Mouse (Mus musculus) embryonic facial prominence, embryonic 14.5 days (tissue): ENCODE data around the gene Bad. TPM values are rescaled to one million over a fixed set of nuclear protein-coding genes. Genes with fewer than 3 reads are reported as not detected.

ENCODE experiments used
- ATAC-seq: fragments of 200-750 bp; cut with Nextera tagmentation; 2 replicates; pipeline ENCODE4 v1.8.0; 2017; ENCODE audit warnings: low read depth, moderate number of reproducible peaks, moderate TSS enrichment
- DNase-seq: peaks from one replicate; pipeline ENCODE4 v3.0.0-alpha.2; 2015; ENCODE audit warnings: low spot score
- H3K27ac ChIP-seq: fragments of 300-500 bp; sonication (generic); replicated peaks from 2 replicates; pipeline ENCODE4 v1.5.1; 2014; ENCODE audit warnings: low read depth, mild to moderate bottlenecking, low read length, moderate library complexity
- H3K27me3 ChIP-seq: fragments of 300-500 bp; sonication (generic); replicated peaks from 2 replicates; pipeline ENCODE4 v1.6.1; 2014; ENCODE audit warnings: low read length; ENCODE audit not compliant: control insufficient read depth, insufficient read depth
- H3K36me3 ChIP-seq: fragments of 300-500 bp; sonication (generic); 2 replicates; pipeline ENCODE4 v1.6.1; 2014; ENCODE audit warnings: low read length, mixed read lengths; ENCODE audit not compliant: control insufficient read depth, insufficient read depth
- H3K4me1 ChIP-seq: fragments of 300-500 bp; sonication (generic); 2 replicates; pipeline ENCODE4 v1.6.1; 2014; ENCODE audit warnings: antibody characterized with exemption, low read length; ENCODE audit not compliant: control insufficient read depth, insufficient read depth
- H3K4me2 ChIP-seq: fragments of 300-500 bp; sonication (generic); 2 replicates; pipeline ENCODE4 v1.6.1; 2014; ENCODE audit warnings: low read depth, mild to moderate bottlenecking, low read length, moderate library complexity, mixed read lengths
- H3K4me3 ChIP-seq: fragments of 300-500 bp; sonication (generic); 2 replicates; pipeline ENCODE4 v1.5.1; 2014; ENCODE audit warnings: low read depth, mild to moderate bottlenecking, low read length
- H3K9ac ChIP-seq: fragments of 300-500 bp; sonication (generic); 2 replicates; pipeline ENCODE4 v1.6.1; 2014; ENCODE audit warnings: low read depth, mild to moderate bottlenecking, low read length, moderate library complexity, mixed read lengths
- H3K9me3 ChIP-seq: fragments of 300-500 bp; sonication (generic); 2 replicates; pipeline ENCODE4 v1.6.1; 2016; ENCODE audit warnings: low read length; ENCODE audit not compliant: control insufficient read depth
- WGBS: fragments of 180-500 bp; shearing (Covaris S2); extraction: QIAGEN DNeasy Blood & Tissue Kit; methylation state at CpG from one replicate; pipeline ENCODE4 v1.1.7; 2014; 5-methylcytosine and 5-hydroxymethylcytosine counted together
- polyA plus RNA-seq: library from polyadenylated mRNA; unstranded; fragments of >200 nt; fragmentation: Nextera tagmentation; extraction: Ambion mirVana; gene quantifications from 2 replicates; pipeline ENCODE4 v1.2.1, GENCODE M21; 2014

Bad gene
- polyA plus RNA-seq, 1 experiment from 2014 or later = 70.7 TPM

DNA sequence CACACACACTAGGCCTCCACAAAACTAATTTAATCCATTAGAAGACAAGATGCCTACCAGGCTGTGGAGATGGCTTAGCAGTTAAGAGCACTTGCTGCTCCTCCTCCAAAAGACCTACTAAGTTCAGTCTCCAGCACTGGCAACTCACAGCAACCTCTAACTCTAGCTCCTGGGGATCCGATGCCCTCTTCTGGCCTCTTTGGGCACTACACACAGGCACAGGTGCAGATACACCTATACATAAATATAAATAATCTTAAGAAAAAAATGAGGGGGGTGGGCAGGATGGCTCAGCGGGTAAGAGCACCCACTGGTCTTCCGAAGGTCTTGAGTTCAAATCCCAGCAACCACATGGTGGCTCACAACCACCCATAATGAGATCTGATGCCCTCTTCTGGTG is 5.4 kb upstream of the Bad start:
- H3K27ac ChIP-seq = no peak overlapping the region

DNA sequence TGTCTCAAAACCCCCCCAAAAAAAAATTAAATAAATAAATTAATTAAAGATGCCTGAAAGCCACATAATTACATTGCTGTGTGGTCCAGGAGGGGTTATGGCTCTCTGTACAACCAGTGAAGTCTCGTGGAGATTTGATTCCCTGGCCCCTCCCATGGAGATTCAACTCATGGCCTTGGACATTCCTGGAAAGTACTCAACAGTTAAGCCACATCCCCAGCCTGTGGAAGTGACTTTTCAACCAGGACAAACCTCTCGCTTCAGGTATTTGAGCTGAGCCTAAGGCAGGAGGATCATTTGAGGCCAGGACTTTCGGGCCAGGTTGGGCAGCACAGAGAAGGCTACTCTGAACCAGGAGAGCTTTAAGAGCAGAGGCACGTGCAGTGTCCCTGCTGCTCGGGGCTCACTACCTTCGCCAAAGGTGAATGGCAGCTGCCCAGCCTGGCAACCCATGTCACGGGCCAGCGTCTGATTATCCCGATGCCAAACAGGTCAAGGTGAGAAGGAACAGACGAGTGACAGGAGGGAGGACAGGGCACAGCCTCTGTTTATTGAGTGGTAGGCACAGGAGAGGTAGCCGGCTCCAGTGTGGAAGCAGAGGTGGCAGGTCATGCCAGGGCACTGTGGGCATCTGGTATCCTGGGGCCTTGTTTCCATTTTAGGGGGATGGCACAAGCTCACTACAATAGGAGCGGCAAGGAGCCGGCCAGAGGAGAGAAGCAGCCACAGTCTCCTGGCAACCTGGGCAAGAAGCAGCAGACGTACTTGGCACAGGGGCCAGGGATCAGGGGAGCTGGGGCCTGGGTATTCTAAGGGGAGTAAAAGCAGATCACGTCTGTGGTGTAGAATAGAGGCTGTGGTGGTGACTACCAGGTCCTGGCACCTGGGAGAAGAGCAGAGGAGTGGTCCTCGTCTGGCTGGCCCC is 3.9 kb upstream of the Bad start:
- Histone ChIP-seq H3K9ac (0 out of 2 replicates have a peak overlapping the region, but pooled peaks have one; percentile 10), H3K36me3 (no peaks in the 10 kb centered on the region), H3K4me3 (no peak overlapping the region), H3K4me1 (peaks cover 20% of the 10 kb centered on the region), H3K27ac (no peak overlapping the region), H3K27me3 (peaks cover 36% of the 10 kb centered on the region), H3K9me3 (no peaks in the 10 kb centered on the region), H3K4me2 (no peak overlapping the region)
- 77% methylated on average over 16 of the region's 16 CpGs for WGBS
- DNase-seq = no peak
- no peak for ATAC-seq

More for the DNA sequence above, 5.4 kb upstream of the Bad start:
- Histone ChIP-seq H3K4me2 (no peak overlapping the region), H3K4me1 (peaks cover 18% of the 10 kb centered on the region; the same call in 1 of the 2 replicates), H3K9ac (no peak overlapping the region), H3K36me3 (no peaks in the 10 kb centered on the region), H3K4me3 (no peak overlapping the region), H3K27me3 (peaks cover 51% of the 10 kb centered on the region), H3K9me3 (no peaks in the 10 kb centered on the region)
- 18% methylated on average over 3 of the region's 3 CpGs for WGBS
- no peak for DNase-seq
- no peak for ATAC-seq

DNA sequence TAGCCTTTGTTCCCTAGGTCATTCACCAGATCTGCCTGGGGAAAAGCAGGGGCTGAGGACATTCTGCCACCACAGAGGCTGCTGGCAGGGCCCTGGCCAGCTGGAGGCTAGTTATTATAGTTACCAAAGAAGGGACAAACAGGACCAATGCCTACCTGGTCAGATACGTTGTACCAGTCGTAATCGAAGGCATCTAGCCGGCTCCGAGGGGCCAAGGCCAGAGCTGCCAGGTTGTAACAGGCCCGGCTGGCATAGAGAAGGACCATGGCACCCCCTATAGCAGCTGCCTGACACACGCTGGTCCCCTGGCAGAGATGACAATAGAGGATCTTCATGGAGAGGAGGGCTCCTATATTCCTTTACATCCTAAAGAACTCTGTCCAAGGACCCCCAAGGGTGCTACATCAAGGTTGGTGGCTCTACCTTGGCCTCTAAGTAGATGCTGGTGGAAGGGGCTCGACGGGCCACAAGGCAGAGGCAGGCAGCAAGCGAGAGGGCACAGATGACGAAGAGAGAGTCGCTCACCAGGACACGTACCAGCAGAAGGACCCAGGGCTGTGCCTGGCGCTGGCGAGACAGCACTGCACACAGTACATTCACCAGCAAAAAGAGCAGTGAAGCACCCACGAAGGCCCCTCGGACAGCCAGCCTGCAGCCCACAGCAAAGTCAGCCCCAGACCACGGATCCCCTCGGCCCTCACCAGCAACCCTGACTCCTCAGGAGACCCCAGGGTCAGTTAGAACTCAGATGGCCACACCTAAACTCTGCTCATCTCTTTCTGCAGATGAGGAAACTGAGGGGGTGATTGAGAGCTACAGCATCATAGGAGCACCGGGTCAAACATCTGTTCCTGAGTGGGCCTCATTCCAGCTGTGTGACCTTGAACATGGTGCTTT is 2.3 kb upstream of the Bad start:
- Histone ChIP-seq H3K4me1 (peaks cover 15% of the 10 kb centered on the region), H3K27ac (no peak overlapping the region), H3K9ac (no peak overlapping the region), H3K4me3 (no peak overlapping the region), H3K4me2 (peak overlapping the region; percentile 99; the same call in 1 of the 2 replicates), H3K36me3 (no peaks in the 10 kb centered on the region), H3K27me3 (peaks cover 21% of the 10 kb centered on the region), H3K9me3 (no peaks in the 10 kb centered on the region)
- DNase-seq (no peak), ATAC-seq (no peak)
- 88% methylated on average over 20 of the region's 20 CpGs for WGBS

DNA sequence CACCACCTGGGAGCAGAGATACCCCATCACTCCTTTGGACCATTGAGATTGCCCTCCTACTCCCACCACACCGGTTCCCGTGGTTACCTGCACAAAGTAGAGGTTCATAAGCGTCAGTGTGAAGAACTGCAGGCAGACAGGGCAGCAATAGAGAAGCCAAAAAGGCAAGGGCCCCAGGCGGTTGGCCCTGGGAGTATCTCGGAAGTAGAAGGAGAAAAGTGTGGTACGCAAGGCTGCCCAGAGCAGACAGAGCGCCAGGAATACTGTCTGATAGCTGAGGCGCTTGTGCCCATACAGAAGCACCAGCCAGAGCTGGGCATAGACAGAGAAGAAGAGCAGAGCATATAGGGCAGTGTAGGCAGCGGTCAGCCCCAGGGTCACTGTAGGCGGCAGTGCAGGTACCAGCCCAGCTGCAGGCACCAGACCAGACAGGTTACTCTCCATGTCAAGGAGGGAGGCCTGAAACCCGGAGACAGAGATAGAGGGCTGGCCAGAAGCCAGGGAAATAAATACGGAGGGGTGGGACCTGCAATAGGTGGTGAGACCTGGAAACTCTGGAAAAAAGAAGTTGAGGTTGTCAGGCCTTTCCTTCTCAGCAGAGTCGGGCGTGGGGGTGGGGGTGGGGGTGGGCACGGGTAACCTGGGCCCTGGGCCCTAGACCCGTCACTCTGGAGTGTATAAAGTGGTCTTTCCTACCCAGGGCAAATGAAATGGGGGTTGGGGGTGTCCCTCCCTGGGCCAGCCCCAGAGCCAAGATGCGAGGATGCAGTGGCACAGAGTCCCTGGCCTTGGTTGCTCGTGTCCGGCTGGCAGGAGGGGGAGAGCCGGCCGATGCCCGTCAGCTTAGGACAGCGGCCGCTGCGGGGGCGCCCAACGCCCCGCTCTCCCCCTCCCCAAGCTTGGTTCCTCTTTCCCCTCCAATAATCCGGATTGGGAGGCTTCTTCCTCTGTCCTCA is 987 bp upstream of the Bad start:
- Histone ChIP-seq H3K9ac (peak overlapping the region; percentile 87), H3K27ac (peak overlapping the region; percentile 52), H3K4me2 (peak overlapping the region; percentile 99), H3K4me3 (peak overlapping the region; percentile 90), H3K4me1 (peaks cover 15% of the 10 kb centered on the region), H3K36me3 (peaks cover 4% of the 10 kb centered on the region; the same call in 1 of the 2 replicates), H3K27me3 (peaks cover 8% of the 10 kb centered on the region), H3K9me3 (no peaks in the 10 kb centered on the region)
- 27% methylated on average over 22 of the region's 29 CpGs for WGBS
- DNase-seq = no peak
- ATAC-seq = no peak

DNA sequence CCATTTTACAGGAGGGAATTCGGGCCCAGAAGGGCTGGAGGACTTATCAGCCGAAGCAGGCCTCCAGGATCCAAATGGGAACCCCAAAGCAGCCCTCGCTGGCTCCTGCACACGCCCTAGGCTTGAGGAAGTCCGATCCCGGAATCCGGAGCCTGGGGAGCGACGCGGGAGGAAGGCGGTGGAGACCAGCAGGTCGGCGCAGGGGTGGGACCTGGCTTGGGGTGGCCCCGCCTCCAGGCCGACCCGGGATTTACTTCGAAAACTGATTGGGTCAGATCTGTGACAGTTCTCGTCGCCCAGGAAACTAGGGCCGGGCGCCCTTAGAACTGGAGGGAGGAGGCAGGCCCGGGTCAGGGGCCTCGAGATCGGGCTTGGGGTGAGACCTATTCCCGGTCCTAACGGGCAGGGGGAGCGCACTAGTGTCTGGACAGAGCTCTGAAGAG is 609 bp downstream of the Bad start, which contains the start of gene Gpr137:
Gene Gpr137, minus strand, starts transcription at position 232 of the 443 bp plus-strand sequence.
- ATAC-seq (peak; percentile 93), DNase-seq (peak; percentile 97)
- H3K27ac ChIP-seq = peak within 1 kb of the TSS; percentile 95
- WGBS = under 1% methylated on average over 27 of the region's 27 CpGs
- H3K4me3 ChIP-seq = peak within 1 kb of the TSS; percentile 90
- peak within 1 kb of the TSS; percentile 87 for H3K9ac ChIP-seq
- peaks cover 15% of the 10 kb centered on the region for H3K4me1 ChIP-seq
- no peaks in the 10 kb centered on the region for H3K27me3 ChIP-seq
- peaks cover 12% of the 10 kb centered on the region; the same call in 1 of the 2 replicates for H3K36me3 ChIP-seq
- no peaks in the 10 kb centered on the region for H3K9me3 ChIP-seq
- H3K4me2 ChIP-seq = peak within 1 kb of the TSS; percentile 99

DNA sequence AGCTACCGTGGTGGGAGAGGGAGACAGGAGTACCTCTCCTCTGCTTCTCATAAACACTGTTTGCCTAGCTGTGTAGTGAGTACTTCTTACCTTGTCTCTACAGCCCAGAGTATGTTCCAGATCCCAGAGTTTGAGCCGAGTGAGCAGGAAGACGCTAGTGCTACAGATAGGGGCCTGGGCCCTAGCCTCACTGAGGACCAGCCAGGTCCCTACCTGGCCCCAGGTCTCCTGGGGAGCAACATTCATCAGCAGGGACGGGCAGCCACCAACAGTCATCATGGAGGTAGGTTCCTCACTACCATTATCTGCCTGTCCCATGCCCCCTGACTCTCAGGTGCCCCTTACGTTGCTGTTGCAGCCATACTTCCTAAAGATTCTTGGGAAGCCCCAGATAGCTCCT is 1.1 kb downstream of the Bad start:
- Histone ChIP-seq H3K27ac (peak overlapping the region; percentile 95), H3K27me3 (no peaks in the 10 kb centered on the region), H3K4me1 (peaks cover 15% of the 10 kb centered on the region), H3K9ac (peak overlapping the region; percentile 87), H3K4me3 (peak overlapping the region; percentile 90), H3K9me3 (no peaks in the 10 kb centered on the region), H3K36me3 (peaks cover 12% of the 10 kb centered on the region; the same call in 1 of the 2 replicates), H3K4me2 (peak overlapping the region; percentile 99)
- 24% methylated on average over 5 of the region's 5 CpGs for WGBS
- DNase-seq (no peak), ATAC-seq (no peak)

DNA sequence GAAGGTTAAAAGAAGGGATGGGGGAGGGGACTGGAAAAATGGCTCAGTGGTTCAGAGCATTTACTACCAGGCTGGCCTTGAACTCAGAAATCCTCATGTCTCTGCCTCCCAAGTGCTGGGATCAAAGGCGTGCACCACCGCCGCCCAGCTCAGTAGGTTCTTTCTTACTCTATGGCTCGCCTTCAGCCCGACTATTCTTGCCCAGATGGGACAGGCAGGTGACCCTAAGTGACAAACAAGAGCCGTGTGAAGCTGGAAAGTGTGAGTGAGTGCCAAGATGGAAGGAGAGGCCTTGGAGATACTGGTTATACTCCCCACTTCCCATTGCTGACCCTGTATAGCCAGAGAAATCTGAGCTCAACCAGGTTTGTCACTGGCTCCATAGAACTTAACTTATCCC is 2.0 kb downstream of the Bad start:
- H3K27ac ChIP-seq = no peak overlapping the region
- no peaks in the 10 kb centered on the region for H3K27me3 ChIP-seq
- peaks cover 15% of the 10 kb centered on the region for H3K4me1 ChIP-seq
- no peak overlapping the region for H3K4me3 ChIP-seq
- ATAC-seq (no peak), DNase-seq (no peak)
- peaks cover 12% of the 10 kb centered on the region; the same call in 1 of the 2 replicates for H3K36me3 ChIP-seq
- H3K9me3 ChIP-seq = no peaks in the 10 kb centered on the region
- WGBS = 97% methylated on average over 6 of the region's 6 CpGs
- no peak overlapping the region for H3K9ac ChIP-seq
- no peak overlapping the region for H3K4me2 ChIP-seq
